Mouse (Mus musculus) G1E (cell line): ENCODE data around the gene Rbm45. TPM values are rescaled to one million over a fixed set of nuclear protein-coding genes. Genes with fewer than 3 reads are reported as not detected.

Source experiments
- ATAC-seq: 2 replicates; pipeline ENCODE4 v1.8.0; 2016; ENCODE audit warnings: mild to moderate bottlenecking; ENCODE audit not compliant: insufficient number of reproducible peaks, poor library complexity, low FRiP score, severe bottlenecking; ENCODE audit errors: extremely low read depth
- DNase-seq: peaks from one replicate; pipeline ENCODE4 v3.0.0; 2012; ENCODE audit warnings: low spot score
- H3K27me3 ChIP-seq: 2 replicates; pipeline ENCODE4 v1.6.1; 2012; ENCODE audit warnings: mild to moderate bottlenecking, low read length, inconsistent platforms; ENCODE audit not compliant: insufficient read depth
- H3K36me3 ChIP-seq: replicated peaks from 2 replicates; pipeline ENCODE3; 2012; ENCODE audit warnings: mild to moderate bottlenecking, inconsistent platforms
- H3K4me1 ChIP-seq: 2 replicates; pipeline ENCODE4 v1.6.1; 2012; ENCODE audit warnings: low read depth, low read length, inconsistent platforms, mixed read lengths; ENCODE audit not compliant: insufficient read depth
- H3K4me3 ChIP-seq: 2 replicates; pipeline ENCODE4 v1.5.1; 2012; ENCODE audit warnings: low read depth, mild to moderate bottlenecking, inconsistent platforms, low read length, moderate library complexity, mixed read lengths
- H3K9me3 ChIP-seq: replicated peaks from 2 replicates; pipeline ENCODE4 v1.6.1; 2012; ENCODE audit warnings: inconsistent platforms
- CTCF ChIP-seq: IDR thresholded peaks from 2 replicates; pipeline ENCODE4 v1.5.1; 2012; ENCODE audit warnings: low read depth, low read length, inconsistent platforms, mixed read lengths
- GATA1 ChIP-seq: IDR thresholded peaks from 2 replicates; pipeline ENCODE4 v1.6.1; 2012; ENCODE audit warnings: borderline replicate concordance, low read length, inconsistent platforms, mixed read lengths
- GATA2 ChIP-seq: IDR thresholded peaks from 2 replicates; pipeline ENCODE4 v1.6.1; 2012; ENCODE audit warnings: low read depth, low read length, inconsistent platforms, borderline replicate concordance
- POLR2AphosphoS5 ChIP-seq: IDR thresholded peaks from 2 replicates; pipeline ENCODE4 v1.6.1; 2012; ENCODE audit warnings: low read depth, low read length, inconsistent platforms; ENCODE audit not compliant: insufficient replicate concordance
- TAL1 ChIP-seq: conservative IDR thresholded peaks from 2 replicates; pipeline ENCODE4 v1.6.1; 2012; ENCODE audit warnings: low read depth, low read length, inconsistent platforms, mixed read lengths
- polyA plus RNA-seq: library from polyadenylated mRNA; stranded (reverse); fragments of >175 nt; gene quantifications from 2 replicates; pipeline ENCODE4 v1.2.3, GENCODE M21; 2012
- total RNA-seq, 2 experiments: library from RNA; stranded (forward) in 1 of 2; stranded (reverse) in 1 of 2; fragments of 200-1000 nt in 1 of 2; fragments of >200 nt in 1 of 2; fragmentation: Nextera tagmentation in 1 of 2; gene quantifications; 2 replicates each; pipeline ENCODE4 v1.2.3; 2014 to 2017

Gene Rbm45
- total and polyA plus RNA-seq, 3 experiments = 19.9 to 108 (median 39.1) TPM

- no peak overlapping the region for H3K4me3 ChIP-seq
- H3K36me3 ChIP-seq = no peaks in the 10 kb centered on the region
- DNase-seq = no peak
- H3K9me3 ChIP-seq = peaks cover 9% of the 10 kb centered on the region
- H3K27me3 ChIP-seq = peaks cover 18% of the 10 kb centered on the region
- H3K4me1 ChIP-seq = no peaks in the 10 kb centered on the region
- no peak for TF ChIP-seq TAL1
- no peak for TF ChIP-seq GATA2
- TF ChIP-seq GATA1 = no peak
- no peak for TF ChIP-seq POLR2AphosphoS5
- no peak for TF ChIP-seq CTCF
- ATAC-seq = no peak
Observed at GRCm38 (mm10) chr2:76406937-76407441, 37.2 kb downstream of the Rbm45 start.

GRCm38 (mm10) chr2:76409526-76409925 lies 39.7 kb downstream of the Rbm45 start:
- peaks cover 13% of the 10 kb centered on the region; the same call in 1 of the 2 replicates for H3K27me3 ChIP-seq
- ATAC-seq = no peak
- H3K9me3 ChIP-seq = peaks cover 9% of the 10 kb centered on the region
- H3K36me3 ChIP-seq = no peaks in the 10 kb centered on the region
- no peak for DNase-seq
- no peak overlapping the region for H3K4me3 ChIP-seq
- H3K4me1 ChIP-seq = no peaks in the 10 kb centered on the region
- TF ChIP-seq CTCF = no peak
- no peak for TF ChIP-seq GATA2
- TF ChIP-seq POLR2AphosphoS5 = no peak

GRCm38 (mm10) chr2:76409986-76410385 lies 40.2 kb downstream of the Rbm45 start:
- Histone ChIP-seq H3K4me3 (no peak overlapping the region), H3K4me1 (no peaks in the 10 kb centered on the region), H3K9me3 (peaks cover 9% of the 10 kb centered on the region), H3K36me3 (no peaks in the 10 kb centered on the region), H3K27me3 (peaks cover 13% of the 10 kb centered on the region; the same call in 1 of the 2 replicates)
- no peak for TF ChIP-seq GATA1
- no peak for TF ChIP-seq POLR2AphosphoS5
- no peak for TF ChIP-seq TAL1
- TF ChIP-seq CTCF = no peak
- no peak for TF ChIP-seq GATA2
- DNase-seq = no peak
- no peak for ATAC-seq

GRCm38 (mm10) chr2:76412924-76413323 lies 43.1 kb downstream of the Rbm45 start:
- Histone ChIP-seq H3K4me3 (no peak overlapping the region), H3K9me3 (no peaks in the 10 kb centered on the region), H3K27me3 (peaks cover 2% of the 10 kb centered on the region; the same call in 1 of the 2 replicates), H3K36me3 (no peaks in the 10 kb centered on the region), H3K4me1 (no peaks in the 10 kb centered on the region)
- DNase-seq (no peak), ATAC-seq (no peak)
- TF ChIP-seq POLR2AphosphoS5 (no peak), TAL1 (no peak), GATA1 (no peak), GATA2 (no peak), CTCF (no peak)

GRCm38 (mm10) chr2:76417446-76418141 lies 47.8 kb downstream of the Rbm45 start:
- Histone ChIP-seq H3K4me3 (no peak overlapping the region), H3K9me3 (no peaks in the 10 kb centered on the region), H3K4me1 (no peaks in the 10 kb centered on the region), H3K36me3 (no peaks in the 10 kb centered on the region), H3K27me3 (peaks cover 2% of the 10 kb centered on the region; the same call in 1 of the 2 replicates)
- no peak for ATAC-seq
- TF ChIP-seq CTCF (no peak), POLR2AphosphoS5 (no peak), GATA1 (no peak), GATA2 (no peak), TAL1 (no peak)
- DNase-seq = no peak

- DNase-seq = no peak
- ATAC-seq = no peak
- TF ChIP-seq GATA2 (no peak), CTCF (no peak), POLR2AphosphoS5 (no peak), TAL1 (no peak), GATA1 (no peak)
- Histone ChIP-seq H3K9me3 (no peaks in the 10 kb centered on the region), H3K4me1 (no peaks in the 10 kb centered on the region), H3K27me3 (peaks cover 2% of the 10 kb centered on the region; the same call in 1 of the 2 replicates), H3K36me3 (no peaks in the 10 kb centered on the region), H3K4me3 (no peak overlapping the region)
Observed at GRCm38 (mm10) chr2:76418142-76418518, 48.3 kb downstream of the Rbm45 start.
